Mouse (Mus musculus): ENCODE measurements at regions not wholly inside any gene's neighbourhood (a gene's known extent, or its start where the extent isn't known, plus 50 kb on each side); places are given as distances from the start of the nearest gene placed in this dataset.

DNA sequence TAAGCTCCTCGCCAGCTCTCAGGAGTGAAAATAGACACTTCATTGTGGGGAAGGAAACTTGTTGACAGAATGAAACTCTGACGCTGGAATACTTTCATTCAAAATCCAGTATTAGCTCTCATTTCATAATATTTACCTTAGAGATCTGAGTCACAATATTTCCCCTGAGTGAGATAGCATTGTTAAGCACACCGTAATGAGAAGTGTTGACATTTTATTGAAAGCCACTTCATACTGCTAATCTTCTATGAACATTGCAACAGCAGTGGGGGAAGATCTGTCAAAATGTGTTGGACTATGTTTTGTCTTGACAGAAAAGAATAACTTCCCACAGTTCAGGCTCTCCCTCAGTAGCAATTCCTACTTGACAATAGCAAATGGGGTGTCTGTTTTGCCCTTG, 900.3 kb downstream of the Tmem182 start:
- TF ChIP-seq POLR2A (IDR thresholded peaks at IDR 0.05; ENCODE audit: insufficient read depth, low read depth, low read length) (no peak), CTCF (IDR thresholded peaks at IDR 0.05) (no peak)
